Mouse (Mus musculus) liver, embryonic 14.5 days (tissue): Measurements from ENCODE around the gene Wfdc15b.

Source experiments
- CTCF ChIP-seq: IDR thresholded peaks from 2 replicates; pipeline ENCODE4 v1.5.1; 2016; ENCODE audit warnings: antibody characterized with exemption, low read depth, control low read depth
- EP300 ChIP-seq: IDR thresholded peaks from 2 replicates; pipeline ENCODE4 v1.6.1; 2016; ENCODE audit warnings: antibody characterized with exemption, low read depth

- TF ChIP-seq CTCF (no peak), EP300 (no peak)
These were observed 30.9 kb downstream of the Wfdc15b start, which contains the start of gene Wfdc12 for GRCm38 (mm10) chr2:164190576-164190975.
